Mouse (Mus musculus) neural tube, embryonic 10.5 days (tissue): ENCODE measurements around the gene St6galnac5.

Experiments used
- DNase-seq: peaks from one replicate; pipeline ENCODE4 v3.0.0-alpha.2; 2017; ENCODE audit warnings: low spot score; ENCODE audit errors: extremely low spot score

Gene St6galnac5

GRCm38 (mm10) chr3:152914376-152914775 lies 67.7 kb downstream of the St6galnac5 start:
- no peak for DNase-seq

DNA sequence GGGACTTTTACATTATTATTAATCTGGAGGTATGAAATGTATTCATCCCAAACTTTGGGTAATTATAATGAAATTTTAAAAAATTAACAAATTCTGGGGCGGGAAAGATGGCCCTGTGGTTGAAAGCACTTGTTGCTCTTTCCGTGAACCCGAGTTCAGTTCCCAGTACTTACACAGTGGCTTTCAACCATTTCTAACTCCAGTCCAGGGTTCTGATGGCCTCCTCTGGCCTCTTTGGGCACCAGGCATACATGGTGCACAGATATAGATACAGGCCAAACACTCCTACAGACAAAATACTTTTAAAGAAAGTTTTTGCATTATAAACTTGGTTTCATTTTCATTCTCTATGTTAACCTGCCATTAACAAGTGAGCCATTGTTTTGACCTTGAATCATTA lies 68.4 kb downstream of the St6galnac5 start:
- DNase-seq: no peak

- no peak for DNase-seq
Observed at GRCm38 (mm10) chr3:152913150-152913549, 68.9 kb downstream of the St6galnac5 start.

GRCm38 (mm10) chr3:152912216-152913101 lies 69.6 kb downstream of the St6galnac5 start:
- DNase-seq: no peak

DNA sequence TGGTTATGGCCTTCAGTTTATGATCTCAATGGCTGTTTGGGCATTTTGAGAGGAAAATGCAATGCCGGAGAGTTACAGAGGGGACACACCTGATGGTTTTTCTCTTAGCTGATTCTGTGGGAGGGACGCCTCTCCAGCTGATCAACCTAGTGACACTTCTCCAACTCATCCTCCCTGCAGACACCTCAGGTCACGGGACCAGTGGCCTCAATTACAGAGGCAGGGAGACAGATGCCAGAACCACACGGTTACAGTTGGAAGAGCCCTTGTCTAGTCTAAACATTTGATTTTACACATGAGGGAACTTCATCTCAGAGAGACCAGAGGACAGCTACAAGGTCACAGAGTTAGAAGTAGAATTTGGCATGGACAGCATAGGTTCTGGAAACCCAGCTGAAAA lies 70.5 kb downstream of the St6galnac5 start:
- DNase-seq: no peak

GRCm38 (mm10) chr3:152907683-152908082 lies 74.4 kb downstream of the St6galnac5 start:
- DNase-seq: no peak

DNA sequence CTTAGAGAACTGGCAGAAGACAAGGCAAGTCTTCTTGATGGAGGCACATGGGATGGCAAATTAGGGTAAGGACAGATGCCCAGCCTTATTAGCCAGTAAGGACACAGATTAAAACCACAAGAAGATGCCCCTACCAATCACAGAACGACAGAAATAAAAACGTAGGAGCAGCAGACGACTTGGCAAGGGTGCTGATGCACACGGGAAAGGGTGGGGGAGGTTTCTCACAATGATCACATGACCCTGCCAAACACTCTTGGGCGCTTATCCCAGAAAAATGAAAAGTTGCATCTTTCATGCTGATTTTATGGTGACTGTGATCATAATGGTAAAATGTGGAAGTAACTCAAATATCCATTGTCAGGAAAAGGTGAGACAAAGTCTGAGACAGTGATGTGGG lies 75.0 kb downstream of the St6galnac5 start:
- no peak for DNase-seq

DNA sequence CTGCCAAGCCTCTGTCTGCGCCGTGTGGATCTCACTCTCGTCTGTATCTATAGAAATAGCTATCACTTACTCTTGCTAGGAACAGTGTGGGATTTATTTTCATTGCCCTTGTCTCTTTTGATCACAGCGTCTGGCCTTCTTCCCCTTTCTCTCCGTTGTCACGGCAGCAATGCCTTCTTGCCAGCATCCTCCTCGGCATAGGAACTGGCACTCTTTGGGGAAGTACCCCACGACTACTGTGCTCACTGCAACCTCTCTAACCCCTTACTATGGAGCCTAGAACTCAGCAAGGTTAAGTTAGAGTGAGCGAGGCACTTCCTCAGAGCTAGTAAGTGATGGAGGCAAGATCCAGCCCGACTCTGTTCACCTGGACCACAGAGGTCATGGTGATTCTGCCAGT lies 76.2 kb downstream of the St6galnac5 start:
- DNase-seq: no peak

- no peak for DNase-seq
Observed at GRCm38 (mm10) chr3:152905026-152905425, 77.0 kb downstream of the St6galnac5 start.

DNA sequence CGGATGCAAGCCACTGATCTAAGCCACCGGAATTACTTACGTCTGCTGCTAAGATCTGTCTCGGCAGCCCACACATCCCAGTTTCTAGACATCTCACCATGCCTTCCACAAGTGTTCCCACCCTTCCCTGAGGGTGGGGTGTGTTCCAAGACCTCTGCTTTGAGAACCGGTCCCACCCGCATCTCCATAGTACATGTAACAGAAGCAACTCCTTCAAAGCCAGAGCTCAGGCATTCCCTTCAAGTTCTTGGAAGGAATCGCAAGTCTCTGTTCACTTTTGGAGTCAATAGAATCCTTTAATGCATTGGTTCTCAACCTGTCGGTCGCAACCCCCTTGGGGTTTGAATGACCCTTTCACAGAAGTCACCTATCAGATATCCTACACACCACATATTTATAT lies 83.1 kb downstream of the St6galnac5 start:
- no peak for DNase-seq

- DNase-seq: no peak
Observed at GRCm38 (mm10) chr3:152897196-152897595, 84.8 kb downstream of the St6galnac5 start.

DNA sequence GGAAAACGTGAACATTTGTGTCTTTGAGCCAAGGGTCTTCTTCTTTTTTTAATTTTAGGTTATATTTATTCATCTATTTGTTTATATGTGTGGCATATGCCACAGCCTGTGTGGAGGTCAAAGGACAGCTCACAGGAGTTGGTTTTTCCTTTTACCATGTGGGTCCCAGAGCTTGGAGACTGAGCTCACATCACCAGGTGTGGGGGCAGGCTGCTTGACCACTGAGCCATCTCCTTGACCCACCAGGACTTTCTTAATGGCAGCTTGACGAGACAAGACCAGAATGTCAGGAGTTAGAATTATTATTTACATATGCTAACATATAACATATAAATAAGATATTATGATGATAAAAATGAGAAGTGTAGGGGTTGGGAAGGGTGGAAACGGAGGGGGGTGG lies 85.9 kb downstream of the St6galnac5 start:
- no peak for DNase-seq

GRCm38 (mm10) chr3:152894935-152895334 lies 87.1 kb downstream of the St6galnac5 start:
- no peak for DNase-seq

GRCm38 (mm10) chr3:152888116-152888515 lies 93.9 kb downstream of the St6galnac5 start:
- DNase-seq: no peak

DNA sequence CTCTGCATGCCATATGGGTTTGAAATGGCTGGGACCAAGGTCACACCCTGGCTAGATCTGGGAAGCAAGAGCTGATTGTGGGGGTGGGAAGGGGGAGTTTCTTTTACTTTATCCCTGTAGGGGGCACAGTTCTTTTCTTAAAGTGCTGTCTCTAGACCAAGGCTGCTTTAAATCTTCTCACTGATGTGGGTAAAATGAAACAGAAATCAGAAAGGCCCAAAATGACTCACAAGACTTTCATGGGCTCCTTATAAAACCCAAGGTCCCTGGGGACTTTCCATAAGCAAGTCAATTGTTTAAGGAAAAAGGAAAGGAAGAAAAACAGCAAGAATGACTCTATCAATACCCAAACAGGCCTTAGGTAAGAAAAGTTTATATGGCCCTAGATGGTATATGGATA lies 95.3 kb downstream of the St6galnac5 start:
- DNase-seq: no peak

DNA sequence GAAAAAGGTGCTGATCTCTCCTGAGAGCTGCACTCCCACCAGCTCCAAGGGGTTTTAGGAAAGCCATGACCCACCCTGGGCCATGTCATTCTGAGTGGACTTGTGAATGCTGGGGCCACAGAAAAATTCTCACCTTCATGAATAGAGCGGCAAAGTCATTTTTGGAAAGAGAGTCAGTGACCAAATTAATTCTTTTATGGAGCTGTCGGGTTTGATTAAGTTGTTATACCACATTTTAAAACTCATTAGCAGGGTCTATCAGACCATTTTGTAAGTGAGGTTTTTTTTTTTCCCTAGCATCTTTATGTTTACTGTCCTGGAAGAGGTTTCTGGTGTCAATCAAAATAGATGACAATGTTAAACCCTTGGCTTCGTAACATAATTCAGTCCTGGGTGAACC lies 98.5 kb downstream of the St6galnac5 start:
- no peak for DNase-seq

GRCm38 (mm10) chr3:152881706-152882105 lies 100.3 kb downstream of the St6galnac5 start:
- DNase-seq: no peak

DNA sequence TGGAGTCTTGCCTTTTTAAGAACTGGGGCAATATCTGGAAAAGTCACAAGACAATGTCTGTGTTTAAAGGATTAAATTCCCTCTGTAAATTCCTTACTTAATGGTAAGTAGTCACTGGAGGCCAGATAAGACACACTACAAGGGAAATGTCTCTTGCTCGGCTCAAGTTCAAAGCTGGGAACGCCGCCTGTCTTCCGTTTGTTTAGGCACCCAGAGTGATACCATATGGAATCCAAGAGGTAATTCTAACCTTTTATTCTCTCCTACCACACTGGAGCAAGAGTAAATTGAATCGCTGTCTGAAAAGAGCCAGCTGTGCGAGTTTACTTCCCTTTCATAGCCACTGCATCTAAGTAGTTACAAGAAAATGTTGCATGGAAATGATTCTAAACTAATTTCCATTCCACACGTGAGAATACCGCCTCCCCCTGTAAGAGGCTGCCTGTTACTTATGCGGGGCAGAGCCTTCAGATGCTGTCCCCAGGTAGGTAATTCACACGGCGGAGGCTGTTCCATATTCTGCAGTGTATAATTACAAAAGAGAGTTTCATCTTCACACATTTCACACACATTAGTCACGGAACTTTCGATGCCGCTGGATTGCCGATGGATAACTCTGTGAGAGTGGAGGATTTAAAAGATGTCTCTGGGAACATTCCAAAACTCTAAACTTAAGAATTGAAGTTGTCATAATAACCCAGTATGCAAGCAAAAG lies 101.8 kb downstream of the St6galnac5 start:
- no peak for DNase-seq

DNA sequence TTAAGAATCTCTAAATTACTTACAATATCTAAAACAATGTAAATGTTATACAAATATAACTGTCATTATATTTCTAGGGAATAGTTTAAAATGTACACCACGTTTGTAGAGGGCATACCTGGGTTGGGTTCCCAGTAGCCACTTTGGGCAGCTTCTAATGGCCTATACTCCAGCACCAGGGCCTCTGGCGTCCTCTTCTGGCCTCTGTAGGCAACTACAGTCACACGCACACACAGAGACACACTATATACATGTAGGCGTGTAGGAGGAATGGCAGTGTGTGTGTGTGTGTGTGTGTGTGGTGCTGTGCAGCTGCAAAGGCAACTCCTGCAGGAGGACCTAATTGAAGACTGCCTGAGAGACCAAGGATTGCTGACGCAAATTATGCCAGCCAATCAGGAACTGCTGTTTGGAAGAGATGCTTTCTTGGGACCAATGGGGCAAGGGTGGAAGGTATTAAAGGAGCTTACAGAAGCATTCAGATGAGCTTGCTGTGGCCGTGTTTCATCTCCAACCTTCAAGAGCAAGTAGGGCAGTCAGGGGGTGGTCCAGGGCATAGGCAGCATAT lies 106.2 kb downstream of the St6galnac5 start:
- no peak for DNase-seq

DNA sequence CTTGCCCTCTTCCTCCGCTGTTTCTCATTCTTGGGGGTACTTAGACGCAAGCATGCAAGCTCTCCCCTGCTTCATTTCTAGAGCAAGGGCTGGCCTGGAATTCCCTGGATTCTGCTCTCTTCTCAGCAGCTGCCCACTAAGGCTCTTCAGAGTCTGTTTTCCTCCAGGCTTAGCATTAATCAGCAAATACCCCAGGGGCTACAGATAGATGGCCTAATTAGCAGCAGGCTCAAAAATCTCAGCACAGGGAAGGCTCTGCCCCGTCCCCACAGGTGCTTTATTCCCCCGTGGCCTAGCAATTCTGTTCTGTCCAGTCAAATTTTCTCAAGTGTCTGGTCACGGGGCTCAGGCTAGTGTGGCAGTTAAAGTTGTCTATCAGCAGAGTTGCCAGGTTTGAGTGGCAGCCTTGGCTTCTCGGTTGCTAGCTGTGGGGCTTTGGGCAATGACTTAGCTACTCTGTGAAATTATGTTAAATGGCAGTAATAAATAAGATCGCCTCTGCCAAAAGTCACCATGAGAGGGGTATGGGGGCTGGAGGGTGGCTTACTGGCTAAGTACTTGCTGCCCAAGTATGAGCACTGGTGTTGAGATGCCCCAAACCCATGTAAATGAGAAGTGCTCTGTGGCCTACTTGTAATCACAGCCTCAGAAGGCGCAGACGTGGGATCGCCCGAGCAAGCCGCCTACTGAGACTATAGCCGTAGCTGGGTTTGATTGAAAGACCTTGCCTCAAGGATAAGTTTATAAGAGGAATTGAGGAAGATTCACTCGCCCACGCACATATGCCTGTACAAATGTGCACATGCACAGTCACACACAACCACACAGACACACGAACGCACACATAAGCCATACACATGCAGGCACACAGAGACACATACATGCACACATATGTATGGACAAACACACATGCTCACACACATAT lies 107.4 kb downstream of the St6galnac5 start:
- DNase-seq: no peak

- DNase-seq: no peak
Observed at GRCm38 (mm10) chr3:152872596-152872995, 109.5 kb downstream of the St6galnac5 start.
